Mouse (Mus musculus): ENCODE results near the gene Gltpd2.
A peak's percentile ranks its signal among the peaks of the same experiment; 100 is the strongest.
"Not testable (repeated sequence)": the region's sequence is repeated elsewhere in the genome, so short reads cannot be mapped to it uniquely, and the experiment has no call there.

The Gltpd2 gene

DNA sequence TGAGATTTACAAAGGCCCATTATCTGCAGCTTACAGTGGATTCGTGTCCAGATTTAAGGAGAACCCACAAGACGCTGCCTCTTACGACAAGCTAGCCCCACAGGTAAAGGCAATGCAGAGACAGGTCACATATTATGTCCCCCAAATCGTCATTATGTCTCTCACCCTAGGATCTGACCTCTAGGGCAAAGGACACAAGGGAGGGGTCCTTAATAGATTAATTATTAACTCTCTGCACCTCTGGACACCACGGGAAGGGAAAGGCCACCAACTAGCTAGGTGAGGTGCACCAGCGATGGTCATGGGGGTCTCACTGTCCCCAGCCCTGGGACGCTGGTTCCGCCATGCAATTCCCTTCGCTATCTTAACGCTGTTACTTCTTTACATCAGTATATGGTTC, at the start of gene Gltpd2:
Gltpd2 (plus strand) TSS at position 274 of the 400 bp plus-strand sequence.
- DNase-seq (ENCODE audit: low spot score in 2 of 2): no peak

GRCm38 (mm10) chr11:70469764-70470163, 49.2 kb upstream of the Gltpd2 start:
- DNase-seq (ENCODE audit: low spot score in 2 of 2): no peak

DNA sequence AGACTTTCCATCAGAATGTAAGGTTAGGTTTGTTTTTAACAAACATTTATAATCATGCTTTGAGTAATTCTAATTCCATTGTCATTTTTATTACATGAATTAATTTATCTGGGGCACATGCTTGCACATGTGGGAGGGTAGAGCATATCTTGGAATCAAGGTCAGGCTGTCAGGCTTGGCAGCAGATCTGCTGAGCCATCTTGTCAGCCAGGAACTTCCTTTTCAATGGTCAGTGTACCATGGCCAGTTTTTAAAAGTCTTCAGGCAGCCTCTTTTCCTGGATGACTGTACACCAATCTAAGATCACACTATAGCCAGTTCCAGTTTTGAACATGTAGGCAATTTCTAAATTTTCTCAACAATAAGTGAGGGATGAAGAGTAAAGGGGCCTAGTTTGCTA, 46.3 kb upstream of the Gltpd2 start:
- DNase-seq (ENCODE audit: low spot score in 2 of 2): no peak

DNA sequence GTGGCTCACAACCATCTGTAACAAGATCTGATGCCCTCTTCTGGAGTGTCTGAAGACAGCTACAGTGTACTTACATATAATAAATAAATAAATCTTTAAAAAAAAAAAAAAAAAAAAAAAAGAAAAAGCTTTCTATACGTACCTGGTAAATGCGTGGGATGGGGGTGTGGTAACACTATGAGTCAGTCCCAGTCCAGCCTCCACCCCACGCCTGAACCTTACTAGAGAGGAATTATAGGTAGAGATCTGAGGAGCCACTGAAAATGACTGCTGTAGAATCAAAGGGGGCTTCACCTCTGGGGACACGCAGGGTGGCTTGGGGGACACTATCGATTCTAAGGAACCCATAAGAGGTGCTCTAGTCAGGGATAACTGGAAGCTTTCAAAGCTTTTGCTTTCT, 45.7 kb upstream of the Gltpd2 start:
- DNase-seq (ENCODE audit: low spot score in 2 of 2): not testable (repeated sequence)

DNA sequence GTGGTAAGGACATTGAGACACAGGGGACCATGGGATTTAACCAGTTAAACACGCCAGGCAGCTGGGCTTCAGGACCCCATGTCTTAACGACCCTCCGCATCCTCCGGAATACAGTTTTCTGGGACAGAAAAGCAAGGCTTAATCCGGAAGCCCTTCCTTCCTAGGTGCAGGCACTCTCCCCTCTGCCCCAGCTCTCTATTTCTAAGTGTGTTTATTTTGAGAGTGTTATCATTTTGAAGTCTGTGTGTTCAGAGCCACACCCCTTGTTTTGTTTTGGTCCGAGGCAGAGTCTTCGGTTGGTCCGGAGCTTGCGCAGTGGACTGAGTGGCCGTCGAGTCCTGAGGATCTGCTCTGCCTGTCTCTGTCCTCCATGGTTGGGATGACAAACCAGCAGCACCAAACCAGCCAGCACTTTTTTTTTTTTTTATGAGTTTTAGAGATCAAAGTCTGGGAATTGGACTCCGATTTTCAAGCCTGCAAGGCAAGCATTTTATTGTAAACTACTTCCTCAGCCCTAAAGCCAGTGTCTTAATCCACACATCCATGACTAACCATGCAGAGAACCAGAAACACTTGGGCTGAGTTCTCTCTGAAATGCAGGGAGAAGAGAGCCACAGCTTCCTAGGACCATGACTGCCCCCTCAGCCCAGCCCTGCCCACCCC, 44.0 kb upstream of the Gltpd2 start:
- no peak for DNase-seq (ENCODE audit: low spot score in 2 of 2)

- no peak for DNase-seq (ENCODE audit: low spot score in 2 of 2)
Measured at GRCm38 (mm10) chr11:70485498-70485897, 33.5 kb upstream of the Gltpd2 start.

- no peak for DNase-seq (ENCODE audit: low spot score in 2 of 2)
Measured at GRCm38 (mm10) chr11:70487816-70488215, 31.2 kb upstream of the Gltpd2 start.

- DNase-seq (ENCODE audit: low spot score in 2 of 2): peak; percentile 9 to 26
Measured at GRCm38 (mm10) chr11:70489138-70489537, 29.9 kb upstream of the Gltpd2 start.

- peak in 1 of 2 experiments; percentile 2 for DNase-seq (ENCODE audit: low spot score in 2 of 2)
Measured at GRCm38 (mm10) chr11:70489684-70490083, 29.3 kb upstream of the Gltpd2 start.

- DNase-seq (ENCODE audit: low spot score in 2 of 2): no peak
Measured at GRCm38 (mm10) chr11:70499566-70500475, 19.2 kb upstream of the Gltpd2 start.

DNA sequence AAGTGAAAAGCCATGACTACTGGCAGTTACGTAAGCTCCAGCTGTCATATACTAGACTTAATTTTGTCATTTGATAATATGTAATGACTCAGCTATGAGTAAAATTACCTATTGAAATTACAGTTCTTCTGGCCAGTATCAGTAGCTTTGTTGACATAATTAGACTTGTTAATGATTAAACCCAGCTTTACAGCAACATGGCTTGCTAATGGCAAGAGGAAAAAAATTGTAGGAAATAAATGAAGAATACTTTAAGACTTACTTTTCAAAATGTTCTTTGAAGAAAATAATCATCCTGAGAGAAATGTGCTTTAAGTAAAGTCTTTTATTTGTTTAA, 18.6 kb upstream of the Gltpd2 start:
- DNase-seq (ENCODE audit: low spot score in 2 of 2): no peak

DNA sequence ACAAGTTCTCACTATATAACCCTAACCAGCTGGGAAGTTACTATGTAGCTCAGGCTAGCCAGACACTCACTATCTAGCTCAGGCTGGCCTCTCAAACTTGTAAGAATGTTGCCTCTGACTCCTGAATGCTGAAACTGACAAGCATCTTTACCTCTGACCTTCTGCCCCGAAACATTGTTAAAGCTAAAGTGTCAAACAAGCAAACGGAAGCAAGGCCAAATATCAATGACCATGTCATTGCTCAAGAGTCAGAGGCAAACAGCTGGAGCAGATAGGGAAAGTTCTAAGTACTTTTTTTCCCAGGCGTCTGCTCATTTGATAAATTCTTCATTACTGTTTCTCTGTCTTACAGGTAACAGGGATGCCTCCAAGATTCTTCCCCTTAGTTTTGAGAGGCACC, 17.0 kb upstream of the Gltpd2 start:
- DNase-seq (ENCODE audit: low spot score in 2 of 2): no peak

- no peak for DNase-seq (ENCODE audit: low spot score in 2 of 2)
Measured at GRCm38 (mm10) chr11:70504970-70505369, 14.0 kb upstream of the Gltpd2 start, which contains the start of gene Tm4sf5. TSS of gene Tm4sf5 (plus strand) at chr11:70505244.

GRCm38 (mm10) chr11:70506385-70506784, 12.6 kb upstream of the Gltpd2 start:
- peak; percentile 21 to 50 for DNase-seq (ENCODE audit: low spot score in 2 of 2)

- no peak for DNase-seq (ENCODE audit: low spot score in 2 of 2)
Measured at GRCm38 (mm10) chr11:70506962-70507515, 12.0 kb upstream of the Gltpd2 start.

DNA sequence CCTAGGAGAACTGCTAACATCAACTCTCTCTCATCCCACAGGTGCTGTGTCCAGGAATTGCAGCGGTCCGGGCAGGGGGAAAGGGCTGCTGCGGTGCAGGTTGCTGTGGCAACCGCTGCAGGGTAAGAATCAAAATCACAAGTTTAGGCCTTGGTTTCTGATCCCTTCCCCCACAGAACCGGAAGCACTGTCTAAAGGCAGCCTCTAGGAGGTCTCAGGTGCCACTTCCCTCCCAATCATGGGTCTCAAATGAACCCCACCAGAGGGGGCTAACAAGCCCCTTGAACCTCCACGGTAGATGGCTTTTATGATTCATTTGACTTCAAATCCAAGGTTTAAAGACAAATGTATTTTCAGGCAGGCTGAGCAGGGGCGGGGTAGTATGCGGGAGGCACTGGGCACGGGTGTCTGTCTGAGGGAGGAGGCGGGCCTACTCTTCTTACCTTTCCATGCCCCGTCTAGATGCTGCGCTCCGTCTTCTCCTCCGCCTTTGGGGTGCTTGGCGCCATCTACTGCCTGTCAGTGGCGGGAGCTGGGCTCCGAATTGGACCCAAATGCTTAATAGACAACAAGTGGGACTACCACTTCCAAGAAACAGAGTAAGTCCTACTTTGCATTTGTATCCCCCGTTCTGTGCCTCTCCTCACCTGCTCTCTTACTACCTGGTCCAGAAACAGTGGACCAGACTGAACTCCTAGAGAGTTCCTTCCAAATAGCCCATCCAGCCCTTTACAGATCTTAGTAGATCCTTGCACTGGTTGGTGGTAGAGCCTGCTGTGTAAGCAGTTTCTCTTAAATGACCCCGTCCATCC, 9.0 kb upstream of the Gltpd2 start:
- DNase-seq (ENCODE audit: low spot score in 2 of 2): peak; percentile 30 to 37

DNA sequence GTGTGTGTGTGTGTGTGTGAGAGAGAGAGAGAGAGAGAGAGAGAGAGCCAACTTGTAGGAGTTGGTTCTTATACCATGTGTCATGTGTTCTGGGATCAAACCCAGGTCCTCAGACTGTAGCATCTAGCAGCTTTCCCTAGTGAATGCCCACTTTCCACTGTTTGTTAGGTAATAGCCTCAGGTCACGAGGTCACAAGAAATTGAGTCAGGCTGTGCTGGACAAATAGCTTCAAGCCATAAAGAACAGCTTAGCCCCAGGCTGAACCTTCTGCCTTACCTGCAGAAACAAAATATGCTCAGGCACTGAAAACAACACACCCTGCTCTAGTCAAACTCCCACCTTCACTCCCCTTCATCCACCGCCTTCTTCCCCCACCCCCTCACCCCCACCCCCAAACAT, 7.8 kb upstream of the Gltpd2 start:
- DNase-seq (ENCODE audit: low spot score in 2 of 2): no peak

DNA sequence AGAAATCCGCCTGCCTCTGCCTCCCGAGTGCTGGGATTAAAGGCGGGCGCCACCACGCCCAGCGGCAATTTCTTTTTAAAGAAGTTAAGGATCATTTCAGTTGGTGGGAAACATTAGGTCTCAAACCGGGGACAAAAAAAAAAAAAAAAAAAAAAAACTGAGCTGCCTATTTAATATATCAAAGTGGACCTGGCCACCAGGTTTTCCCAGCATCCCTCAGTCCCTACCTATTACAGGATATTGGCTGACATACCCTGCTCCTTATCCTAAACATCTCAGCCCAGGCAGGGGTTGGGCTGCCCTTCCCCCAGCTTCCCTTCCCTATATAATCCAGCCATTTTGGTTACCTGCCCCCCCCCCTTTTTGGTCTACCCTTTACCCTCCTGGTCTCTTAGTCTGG, 7.2 kb upstream of the Gltpd2 start:
- no peak for DNase-seq (ENCODE audit: low spot score in 2 of 2)

- no peak for DNase-seq (ENCODE audit: low spot score in 2 of 2)
Measured at GRCm38 (mm10) chr11:70512709-70513342, 6.2 kb upstream of the Gltpd2 start.

DNA sequence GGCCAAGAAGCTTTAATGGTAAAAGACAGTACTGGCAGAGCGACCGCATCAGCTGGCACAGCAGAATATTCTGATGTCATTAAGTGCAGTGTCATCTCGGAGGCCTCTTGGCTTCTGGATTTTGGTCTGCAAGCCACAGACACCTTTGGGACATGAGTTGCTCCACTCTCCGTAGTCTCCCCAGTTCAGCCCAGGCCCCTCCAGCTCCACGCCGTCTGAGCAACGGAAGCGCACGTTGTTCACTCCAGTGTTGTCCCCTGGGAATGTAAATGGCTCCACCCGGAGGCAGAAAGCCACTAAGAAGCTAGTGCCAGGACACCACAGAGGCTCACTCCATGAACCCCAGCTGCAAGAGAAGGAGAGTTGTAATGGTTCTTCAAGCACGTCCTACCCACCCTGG, 5.5 kb upstream of the Gltpd2 start:
- no peak for DNase-seq (ENCODE audit: low spot score in 2 of 2)

DNA sequence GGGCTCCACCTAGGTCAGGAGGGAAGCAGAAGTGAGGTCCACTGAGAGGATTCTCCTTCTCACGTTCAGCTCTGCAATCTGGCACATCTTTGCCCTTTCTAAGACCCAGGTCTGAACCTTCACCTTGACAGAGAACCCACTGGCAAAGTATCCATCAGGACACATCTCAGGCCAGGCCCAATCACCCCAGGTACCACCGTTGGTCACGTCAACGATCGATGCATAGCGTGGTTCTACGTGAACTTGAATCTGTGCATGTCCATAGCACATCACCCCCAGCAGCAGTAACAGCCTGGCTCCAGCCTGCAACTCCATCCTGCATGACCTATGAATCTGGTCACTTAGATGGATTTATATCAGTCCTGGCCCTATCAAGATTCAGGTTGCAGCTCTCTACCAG, 4.7 kb upstream of the Gltpd2 start, which contains the start of gene Vmo1:
Vmo1 (minus strand) TSS at position 329 of the 400 bp plus-strand sequence.
- no peak for DNase-seq (ENCODE audit: low spot score in 2 of 2)

All from frontal cortex, postnatal 36 days (tissue).